Mouse (Mus musculus) erythroblast, adult 5-6 weeks (primary cell): ENCODE results near the gene Htr3b. TPM values are rescaled to one million over a fixed set of nuclear protein-coding genes. Genes with fewer than 3 reads are reported as not detected.
A peak's percentile ranks its signal among the peaks of the same experiment; 100 is the strongest.
"Not testable (repeated sequence)": the region's sequence is repeated elsewhere in the genome, so short reads cannot be mapped to it uniquely, and the experiment has no call there.

Experiments
- ATAC-seq: replicated peaks from 2 replicates; pipeline ENCODE4 v1.8.0; 2016; ENCODE audit warnings: moderate number of reproducible peaks, mild to moderate bottlenecking, moderate TSS enrichment, inconsistent platforms; ENCODE audit not compliant: poor library complexity, low FRiP score, severe bottlenecking
- total RNA-seq, 2 experiments: library from RNA; stranded (forward) in 1 of 2; stranded (reverse) in 1 of 2; fragments of 150-400 nt in 1 of 2; fragments of 200-764, 138-1000 nt in 1 of 2; gene quantifications; 2 replicates each; pipeline versions ENCODE4 v1.2.3 to v1.2.4; 2015 to 2017; ENCODE audit warnings: low replicate concordance in 2 of 2

Htr3b gene
- total RNA-seq (2015; ENCODE audit: low replicate concordance) (not detected in 2 replicates), total RNA-seq (2017; ENCODE audit: low replicate concordance) (not detected in 2 replicates)

DNA sequence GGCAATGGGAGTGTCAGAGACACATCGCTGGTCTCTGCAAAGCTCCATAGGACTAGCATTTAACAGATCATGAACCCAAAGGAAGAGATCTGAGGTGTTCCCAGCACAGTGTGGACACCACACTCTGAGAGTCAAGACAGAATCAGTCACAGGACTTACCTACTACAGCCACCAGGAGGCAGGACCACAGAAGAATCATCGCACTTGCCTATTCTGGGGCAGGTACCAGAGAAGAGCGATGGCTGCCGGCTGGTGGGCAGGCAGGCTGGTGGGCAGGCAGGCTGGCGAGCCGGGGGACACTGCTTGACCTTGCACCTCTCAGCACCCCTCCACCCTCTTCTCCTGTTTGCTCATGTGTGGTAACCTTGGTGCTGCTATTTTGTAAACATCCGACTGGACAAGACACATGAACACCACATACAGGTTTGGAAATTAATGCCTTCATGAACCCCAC lies at the start of gene Htr3b:
Htr3b (minus strand) TSS at position 404 of the 454 bp plus-strand sequence.
- no peak for ATAC-seq

DNA sequence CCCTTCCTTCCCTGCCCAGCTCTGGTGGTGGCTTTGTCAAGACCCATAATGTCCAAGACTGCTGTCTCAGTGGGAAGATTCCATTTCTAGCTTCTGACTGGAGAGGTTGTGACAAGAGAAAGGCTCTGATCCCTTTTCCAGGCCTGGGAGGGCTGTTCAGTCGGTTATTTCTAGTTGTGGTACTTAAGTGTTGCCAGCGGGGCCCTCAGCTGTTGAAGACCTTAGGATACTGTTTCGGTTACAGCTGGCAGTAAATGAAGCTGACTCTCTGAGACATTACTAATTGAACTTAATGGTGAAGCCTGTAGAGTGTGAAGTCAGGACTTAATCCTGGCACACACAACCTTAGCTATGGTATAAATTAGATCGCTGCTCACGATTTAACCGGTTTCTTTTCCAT lies 34.5 kb upstream of the Htr3b start:
- no peak for ATAC-seq

DNA sequence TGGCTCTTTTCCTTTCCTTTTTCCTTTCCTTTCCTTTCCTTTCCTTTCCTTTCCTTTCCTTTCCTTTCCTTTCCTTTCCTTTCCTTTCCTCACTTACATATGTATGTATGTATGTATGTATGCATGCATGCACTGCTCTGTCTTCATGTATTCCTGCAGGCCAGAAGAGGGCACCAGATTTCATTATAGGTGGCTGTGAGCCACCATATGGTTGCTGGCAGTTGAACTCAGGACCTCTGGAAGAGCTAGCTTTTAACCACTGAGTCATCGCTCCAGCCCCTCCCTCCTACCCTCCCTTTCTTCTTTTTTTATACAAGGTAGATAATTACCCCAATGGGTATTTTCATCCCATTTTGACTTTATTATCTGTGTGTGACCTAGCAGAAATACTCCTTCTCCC lies 30.9 kb upstream of the Htr3b start:
- ATAC-seq: no peak

DNA sequence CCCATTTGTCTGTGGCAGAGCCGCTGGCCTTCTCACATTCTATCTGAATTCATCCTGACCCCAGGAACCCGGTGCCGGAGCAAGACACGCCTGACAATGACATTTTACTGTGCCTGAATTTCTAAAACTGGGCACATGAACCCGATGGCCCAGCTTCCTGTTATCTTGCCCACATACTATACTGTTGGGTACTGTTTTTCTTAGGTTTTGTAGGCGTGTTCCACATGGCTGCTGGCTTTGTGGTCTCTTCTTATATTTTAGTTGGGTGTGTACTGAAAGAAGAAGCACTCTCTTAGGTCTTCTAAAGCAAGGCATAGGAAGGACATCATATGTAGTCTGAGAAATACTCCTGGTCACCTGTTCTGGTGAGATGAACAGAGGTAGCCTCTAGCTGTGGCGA lies 30.0 kb upstream of the Htr3b start:
- no peak for ATAC-seq

DNA sequence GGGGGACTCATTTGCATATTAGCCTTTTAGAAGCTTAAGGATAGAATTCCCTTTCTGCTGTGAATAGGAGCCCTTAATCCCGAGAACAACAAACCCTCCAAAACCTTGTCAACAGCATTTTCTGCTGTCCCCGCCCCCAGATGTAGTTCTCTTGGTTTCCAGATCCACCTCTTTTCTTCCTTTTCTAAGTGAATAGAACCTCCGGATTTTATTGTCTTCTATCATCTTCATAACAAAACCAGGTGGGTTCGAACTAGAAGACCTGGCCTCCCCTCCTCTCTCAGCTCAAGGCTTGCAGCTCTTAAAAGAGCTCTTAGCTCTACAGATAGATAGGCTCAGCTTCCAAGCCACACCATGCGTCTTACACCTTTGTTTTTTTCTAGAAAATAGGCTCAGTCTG lies 26.9 kb upstream of the Htr3b start:
- no peak for ATAC-seq

DNA sequence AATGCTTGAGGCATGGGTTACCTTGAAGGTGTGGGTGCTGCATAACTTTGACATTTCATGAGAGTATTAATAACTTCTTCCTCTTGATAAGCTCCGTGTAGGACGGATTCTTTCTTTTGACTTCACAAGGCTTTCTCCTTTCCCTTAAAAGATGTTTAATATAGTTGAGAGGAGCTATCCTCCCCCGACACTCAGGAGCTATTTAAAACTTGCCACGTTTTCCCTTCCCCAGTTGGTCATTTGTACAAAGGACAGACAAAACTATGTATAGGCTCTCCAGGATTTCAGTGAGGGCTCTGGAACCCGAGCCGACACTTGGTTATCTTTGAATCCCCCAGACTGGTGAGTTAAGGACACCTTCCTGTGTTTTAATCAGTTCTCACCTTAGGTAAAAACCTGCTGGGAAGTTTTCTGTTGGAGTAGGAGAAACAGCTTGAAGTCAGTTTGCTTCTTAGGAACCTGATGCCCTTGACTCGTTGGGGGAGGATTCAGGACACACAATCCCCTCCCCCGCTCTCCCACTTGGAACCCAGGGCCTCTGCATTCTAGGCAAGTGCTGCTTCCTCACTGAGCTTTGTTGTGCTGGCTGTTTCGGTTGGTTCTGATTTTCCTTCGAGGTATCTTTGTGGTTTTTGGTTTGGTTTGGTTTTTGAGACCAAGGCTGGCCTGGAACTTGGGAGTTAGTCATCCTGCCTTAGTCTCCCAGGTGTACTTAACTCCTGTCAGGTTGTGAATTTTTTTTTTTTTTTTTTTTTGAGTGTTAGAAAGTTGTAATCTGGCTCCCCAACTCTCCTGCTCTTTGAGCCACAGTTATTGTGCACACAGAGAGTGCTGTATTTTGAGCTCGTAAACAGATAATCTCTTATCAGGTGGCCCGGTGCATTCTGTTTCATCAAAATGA lies 22.7 kb upstream of the Htr3b start:
- no peak for ATAC-seq

DNA sequence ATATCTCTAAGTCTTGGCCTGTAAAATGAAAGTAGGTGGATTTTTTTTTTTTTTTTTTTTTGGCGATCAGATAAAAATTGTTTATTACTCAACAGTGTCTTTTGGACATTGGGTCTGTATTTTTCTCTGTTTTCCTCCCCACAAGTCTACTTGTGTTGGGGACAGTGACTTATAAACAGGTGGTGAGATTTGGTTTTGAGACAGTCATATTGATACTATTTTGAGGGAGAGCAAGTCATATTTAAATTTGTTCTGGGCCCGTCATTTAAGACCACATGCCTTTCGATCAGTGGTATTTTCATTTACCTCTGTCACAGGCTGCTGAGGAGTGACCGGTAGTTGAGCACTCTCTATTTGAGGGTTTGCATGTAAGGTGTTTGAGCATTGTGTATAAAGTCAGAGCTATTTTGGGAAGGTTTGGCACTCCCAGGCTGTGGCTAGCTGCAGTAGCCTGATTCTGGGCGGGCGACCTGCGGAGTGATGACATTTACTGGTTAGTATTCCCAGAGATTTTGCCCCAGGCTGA lies 21.9 kb upstream of the Htr3b start:
- no peak for ATAC-seq

DNA sequence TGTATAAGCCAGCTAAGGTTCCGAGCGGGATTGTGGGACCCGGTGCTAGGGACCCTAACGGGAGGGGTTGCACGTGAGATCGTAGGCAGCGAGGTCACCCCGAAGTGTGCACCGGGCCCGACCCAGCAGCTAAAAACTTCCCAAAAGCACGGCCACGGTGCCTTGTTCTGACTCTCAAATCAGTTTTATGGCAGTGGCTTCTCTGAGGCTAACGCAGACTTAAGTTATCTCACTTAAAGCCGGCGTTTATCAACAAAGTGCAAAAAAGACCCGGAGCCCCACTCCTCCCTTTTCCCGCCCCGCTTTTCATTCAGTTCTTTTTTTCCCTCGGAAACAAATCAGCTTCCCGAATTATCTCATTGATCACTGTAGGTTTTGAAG lies 20.9 kb upstream of the Htr3b start:
- 0 out of 2 replicates have a peak, but pooled peaks have one; percentile 3 for ATAC-seq

DNA sequence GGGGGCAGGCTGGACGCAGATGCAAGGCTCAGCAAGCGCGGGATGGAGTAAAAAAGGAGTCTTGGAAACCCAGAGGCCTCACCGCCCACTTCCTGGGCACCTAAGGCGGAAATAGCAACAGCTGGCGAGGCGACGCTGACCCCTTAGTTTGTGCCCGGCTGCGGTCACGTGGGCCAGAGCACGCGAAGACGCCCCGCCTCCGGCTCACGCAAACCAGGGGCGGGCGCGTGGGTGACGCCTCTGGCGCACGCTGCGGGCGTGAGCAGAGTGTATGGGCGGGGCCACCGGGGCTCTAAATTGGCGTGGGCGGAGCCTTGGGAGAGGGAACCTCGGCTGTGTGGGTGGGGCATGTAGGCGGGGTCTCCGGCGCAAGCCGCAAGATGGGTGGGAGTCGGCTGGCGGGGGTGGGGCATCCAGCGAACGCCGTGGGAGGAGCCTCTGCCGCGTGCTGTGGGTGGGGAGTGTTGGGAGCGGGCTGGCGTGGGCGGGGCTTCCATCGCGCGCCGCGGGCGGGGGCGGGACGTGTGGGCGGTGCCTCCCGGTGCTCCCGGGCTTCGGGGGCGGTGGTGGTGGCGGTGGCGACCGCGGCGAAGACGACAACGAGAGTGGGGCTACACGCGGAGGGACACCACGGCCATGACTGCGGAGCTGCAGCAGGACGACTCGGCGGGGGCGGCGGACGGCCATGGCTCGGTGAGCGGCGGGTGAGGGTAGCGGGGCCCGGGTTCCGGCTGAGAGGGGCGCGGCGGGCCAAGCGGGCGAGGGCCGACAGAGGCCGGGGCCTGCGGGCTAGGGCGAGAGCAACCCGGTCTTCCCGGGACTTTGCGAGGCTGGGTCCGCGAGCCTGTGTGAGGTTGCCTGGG lies 20.3 kb upstream of the Htr3b start, which contains the start of gene Usp28:
Usp28 (plus strand) TSS at position 531 of the 863 bp plus-strand sequence.
- ATAC-seq: peak; percentile 96

DNA sequence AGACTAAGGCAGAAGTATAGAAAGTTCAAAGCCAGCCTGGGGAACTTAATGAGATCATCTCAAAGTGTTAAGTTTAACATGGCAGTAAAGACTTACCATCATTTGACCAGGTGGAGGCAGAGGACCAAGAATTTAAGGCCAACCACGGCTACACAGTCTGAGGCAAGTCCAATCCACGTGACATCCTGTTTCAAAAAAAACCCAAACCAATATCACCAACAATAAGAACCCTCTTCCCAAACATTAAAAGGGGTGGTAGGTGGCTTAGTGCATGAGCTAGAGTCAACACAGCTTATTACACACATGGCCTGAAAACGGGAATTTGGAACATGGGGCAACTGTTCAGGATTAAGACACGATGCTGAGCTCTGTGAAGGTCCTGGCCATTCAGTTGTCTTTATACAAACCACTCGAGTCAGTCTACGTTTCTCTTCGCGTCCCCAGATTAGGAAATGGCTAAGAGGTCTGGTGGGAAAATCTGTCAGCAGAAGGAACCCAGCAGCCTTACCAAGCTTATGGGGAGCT lies 19.6 kb upstream of the Htr3b start:
- ATAC-seq: no peak; the same call in 1 of the 2 replicates

DNA sequence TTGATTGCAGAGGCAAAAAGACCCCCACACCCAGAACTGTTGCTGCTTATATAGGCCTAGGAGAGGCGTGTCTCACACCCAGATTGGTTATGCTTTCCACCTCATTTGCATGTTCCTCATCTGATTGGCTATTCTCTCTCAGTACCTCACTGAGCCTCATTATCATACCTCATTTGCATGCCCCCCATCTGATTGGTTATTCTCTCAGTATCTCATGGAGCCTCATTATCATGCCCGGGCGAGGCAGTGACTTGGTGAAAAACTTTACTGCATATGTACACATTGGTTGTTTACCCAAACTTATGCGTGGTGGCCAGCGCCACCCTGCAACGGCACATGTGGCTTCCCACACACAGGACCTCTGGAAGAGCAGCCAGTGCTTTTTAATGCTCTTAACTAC lies 19.0 kb upstream of the Htr3b start:
- not testable (repeated sequence) for ATAC-seq

DNA sequence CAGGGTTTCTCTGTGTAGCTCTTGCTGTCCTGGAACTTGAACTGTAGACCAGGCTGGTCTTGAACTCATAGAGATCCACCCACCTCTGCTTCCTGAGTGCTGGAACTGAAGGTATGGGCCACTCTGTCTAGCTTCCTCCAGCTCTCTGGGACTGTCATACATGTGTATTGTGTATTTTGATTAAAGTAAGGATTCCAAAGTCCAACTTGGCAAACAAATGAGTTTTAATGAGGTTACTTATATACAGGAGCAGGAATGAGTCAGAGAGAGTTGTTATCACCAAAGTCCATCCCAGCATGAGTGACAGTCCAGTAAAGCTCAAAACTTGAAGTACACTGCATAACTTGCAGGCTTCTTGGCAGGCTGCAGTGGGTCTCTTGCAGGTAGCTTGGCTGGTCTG lies 17.0 kb upstream of the Htr3b start:
- ATAC-seq: no peak

DNA sequence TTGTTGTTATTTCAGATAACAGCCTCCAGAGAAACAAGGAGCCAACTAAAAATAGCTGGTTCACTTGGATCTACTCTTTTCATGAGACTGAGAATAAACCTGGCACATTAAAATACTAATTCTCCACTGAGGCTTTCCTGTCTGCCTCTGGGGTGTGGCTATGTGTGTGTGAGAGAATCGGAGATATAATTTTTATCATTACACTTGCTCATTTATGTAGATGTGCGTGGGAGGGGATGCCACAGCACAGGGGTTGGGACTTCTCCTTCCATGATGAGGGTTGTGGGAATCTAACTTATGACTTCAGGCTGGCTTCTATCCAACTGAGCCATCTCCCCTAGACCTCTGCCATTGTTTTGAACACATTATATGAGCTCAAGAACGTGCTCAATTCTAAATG lies 16.0 kb upstream of the Htr3b start:
- ATAC-seq: no peak

DNA sequence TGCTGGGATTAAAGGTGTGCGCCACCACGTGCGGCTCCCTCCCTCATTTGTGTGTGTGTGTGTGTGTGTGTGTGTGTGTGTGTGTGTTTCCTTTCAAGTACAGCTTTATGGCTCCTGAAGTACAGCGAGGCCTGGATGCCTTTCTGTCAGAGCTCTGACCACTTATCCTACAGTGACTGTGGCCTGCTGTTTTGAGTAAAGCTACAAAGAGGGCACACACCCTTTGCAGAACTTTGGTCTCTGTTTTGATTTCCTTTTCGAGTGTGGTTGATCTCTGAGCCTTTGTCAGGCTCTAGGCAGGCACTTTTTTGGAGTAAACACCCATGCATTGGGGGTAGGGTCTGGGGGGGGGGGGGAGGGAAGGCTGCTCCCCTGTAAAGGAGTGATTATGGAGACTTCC lies 15.6 kb upstream of the Htr3b start:
- no peak for ATAC-seq

DNA sequence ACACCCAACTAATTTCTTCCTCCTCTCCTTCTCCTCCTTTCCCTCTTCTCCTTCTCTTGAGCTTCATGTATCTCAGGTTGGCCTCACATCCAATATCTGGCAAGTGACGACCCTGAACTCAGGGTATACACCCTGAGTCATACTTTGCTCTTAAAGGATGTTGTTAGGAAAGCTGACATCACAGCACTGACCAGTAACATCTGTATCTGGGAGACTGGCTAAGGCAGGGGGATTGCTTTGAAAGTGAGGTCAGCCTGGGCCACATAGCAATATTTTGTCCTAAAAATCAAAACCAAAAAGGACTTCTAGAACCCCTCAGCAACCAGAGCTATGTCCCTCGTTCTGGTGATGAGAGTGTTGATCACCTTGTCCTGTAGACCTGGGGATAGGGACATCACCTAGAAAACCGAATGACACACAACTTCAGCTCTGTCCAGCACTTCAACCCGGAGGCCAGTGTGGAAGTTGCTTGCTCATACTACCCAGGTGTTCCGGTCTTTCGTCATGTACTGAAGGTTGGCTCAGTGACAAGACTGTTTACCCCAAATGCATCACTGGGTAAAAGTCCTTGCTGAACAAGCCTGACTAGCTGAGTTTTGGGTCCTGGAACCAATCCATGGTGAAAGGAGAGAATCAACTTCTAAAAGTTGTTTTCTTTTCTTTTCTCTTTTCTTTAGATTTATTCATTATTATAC lies 12.0 kb upstream of the Htr3b start:
- ATAC-seq: no peak

DNA sequence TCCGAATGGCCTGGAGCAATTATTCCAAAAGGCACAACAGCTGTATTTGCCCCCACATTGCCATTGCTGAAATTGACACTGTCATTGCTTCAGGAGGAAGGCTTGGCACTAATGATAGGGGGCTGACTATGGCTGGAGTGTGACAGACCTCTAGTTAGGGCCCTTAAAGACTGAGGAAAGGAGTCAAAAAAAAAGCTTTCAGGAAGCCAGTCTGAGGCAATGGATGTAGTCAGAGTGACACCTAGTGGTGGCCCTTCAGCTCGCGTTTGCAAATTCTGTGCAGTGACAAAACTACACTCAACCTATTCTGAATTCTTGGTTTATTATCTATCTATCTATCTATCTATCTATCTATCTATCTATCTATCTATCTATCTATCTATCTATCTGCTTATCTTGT lies 7.7 kb upstream of the Htr3b start:
- no peak for ATAC-seq

DNA sequence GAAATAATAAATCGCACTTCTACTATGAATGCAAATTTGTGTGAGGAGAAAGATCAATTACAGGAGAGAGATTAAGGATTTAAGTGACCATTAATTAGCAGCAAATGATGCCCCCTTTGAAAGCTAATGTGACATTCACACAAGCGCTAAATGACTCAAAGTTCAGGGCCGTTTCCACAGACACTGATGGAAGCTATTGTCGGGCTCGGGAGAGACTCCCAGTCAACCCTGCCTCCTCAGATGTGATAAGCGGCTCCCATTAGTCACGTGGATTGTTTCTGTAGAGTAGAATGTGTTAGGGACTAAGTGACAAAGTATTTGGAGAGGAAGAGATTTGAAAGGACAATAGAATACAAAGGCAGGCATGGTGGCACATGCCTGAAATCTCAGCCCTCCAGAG lies 2.7 kb downstream of the Htr3b start:
- no peak for ATAC-seq

DNA sequence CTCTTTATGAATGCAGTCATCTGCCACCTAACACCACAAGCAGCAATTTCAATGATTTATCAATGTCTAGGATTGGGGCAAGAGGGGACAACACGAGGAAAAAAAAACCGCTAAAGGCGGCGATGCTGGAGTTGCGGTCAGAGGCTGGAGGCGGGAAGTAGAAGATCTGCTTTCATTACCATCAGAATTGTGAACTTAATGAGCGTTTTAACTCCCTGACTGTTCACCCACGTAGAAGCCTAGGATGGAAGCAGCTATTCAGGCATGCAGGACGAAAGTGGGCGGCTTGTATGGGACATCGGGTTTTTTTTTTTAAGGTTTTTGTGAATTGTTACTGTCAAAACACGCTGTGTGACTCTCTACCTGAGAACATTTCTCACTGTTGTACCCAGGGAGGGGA lies 3.5 kb downstream of the Htr3b start:
- no peak for ATAC-seq

DNA sequence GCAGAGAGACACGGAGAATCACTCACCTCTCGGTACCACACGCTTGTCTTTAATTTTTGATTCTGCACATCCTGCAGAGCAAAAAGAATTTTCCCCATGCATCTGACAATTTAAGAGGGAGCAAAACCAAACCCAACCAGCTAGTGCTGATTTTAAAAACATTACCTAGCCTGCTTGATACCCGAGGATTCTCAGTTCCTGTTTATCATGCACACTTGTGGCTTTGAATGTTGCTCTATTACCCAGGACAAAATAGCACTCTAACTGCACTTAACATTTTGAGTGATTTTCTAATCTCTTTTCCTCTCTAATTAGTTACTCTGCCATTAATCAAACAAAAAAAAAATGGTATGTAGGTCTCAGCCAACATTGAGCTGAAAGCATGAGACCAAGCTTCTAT lies 17.2 kb downstream of the Htr3b start:
- no peak for ATAC-seq

DNA sequence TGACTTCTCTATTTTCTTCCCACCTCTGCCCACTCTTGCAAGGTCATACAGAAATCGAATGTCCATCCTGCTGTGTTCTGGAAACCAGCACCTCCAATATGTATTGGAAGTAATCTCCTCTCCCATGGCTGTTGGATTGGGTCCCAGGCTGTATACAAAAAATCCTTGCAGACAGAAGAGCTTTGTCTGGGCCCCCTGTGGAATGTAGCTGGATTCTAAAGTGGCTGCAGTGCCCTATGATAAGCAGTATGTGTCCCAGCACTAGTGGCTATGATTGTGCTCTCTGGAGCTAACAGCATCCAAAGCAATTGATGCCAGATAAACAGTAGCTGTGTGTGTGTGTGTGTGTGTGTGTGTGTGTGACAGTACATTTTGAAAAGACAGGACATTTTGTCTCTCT lies 22.4 kb downstream of the Htr3b start:
- no peak for ATAC-seq
